Mouse (Mus musculus) cerebellum, adult 2 months (tissue): Measurements from ENCODE around the gene Unc13d. TPM values are rescaled to one million over a fixed set of nuclear protein-coding genes. Genes with fewer than 3 reads are reported as not detected.

Experiments
- DNase-seq, 2 experiments: peaks; one replicate each; pipeline ENCODE4 v3.0.0; 2021
- H3K27ac ChIP-seq: fragments of 200-500 bp; 2 replicates; pipeline ENCODE4 v1.5.1; 2012; ENCODE audit warnings: low read length, control low read depth, inconsistent platforms; ENCODE audit not compliant: insufficient read depth
- H3K27me3 ChIP-seq: fragments of 200-500 bp; 2 replicates; pipeline ENCODE4 v1.6.1; 2012; ENCODE audit warnings: inconsistent platforms, mild to moderate bottlenecking, low read length, moderate library complexity; ENCODE audit not compliant: control insufficient read depth, insufficient read depth
- H3K4me1 ChIP-seq: fragments of 200-500 bp; 2 replicates; pipeline ENCODE4 v1.6.1; 2011; ENCODE audit warnings: low read length; ENCODE audit not compliant: control insufficient read depth, insufficient read depth
- H3K4me3 ChIP-seq: fragments of 200-500 bp; replicated peaks from 2 replicates; pipeline ENCODE3; 2011; ENCODE audit warnings: mild to moderate bottlenecking, low read depth, low read length, control low read depth; ENCODE audit not compliant: insufficient read depth
- CTCF ChIP-seq: fragments of 200-500 bp; IDR thresholded peaks from 2 replicates; pipeline ENCODE4 v1.5.1; 2011; ENCODE audit warnings: low read depth, mild to moderate bottlenecking, control low read depth, low read length, moderate library complexity, borderline replicate concordance; ENCODE audit not compliant: insufficient read depth
- POLR2A ChIP-seq: fragments of 200-500 bp; IDR thresholded peaks from 2 replicates; pipeline ENCODE4 v1.6.1; 2011; ENCODE audit warnings: low read length, control low read depth, borderline replicate concordance; ENCODE audit not compliant: insufficient read depth
- WGBS: fragments of 180-500 bp; shearing (Covaris S2); methylation state at CpG from one replicate; pipeline ENCODE4 v1.1.7; 2018; 5-methylcytosine and 5-hydroxymethylcytosine counted together
- polyA plus RNA-seq: library from polyadenylated mRNA; depleted of rRNA; stranded (reverse); fragments of >200 nt; gene quantifications from 2 replicates; pipeline ENCODE4 v1.2.3, GENCODE M21; 2012

Gene Unc13d
- polyA plus RNA-seq, 1 experiment = 3.8 TPM

DNA sequence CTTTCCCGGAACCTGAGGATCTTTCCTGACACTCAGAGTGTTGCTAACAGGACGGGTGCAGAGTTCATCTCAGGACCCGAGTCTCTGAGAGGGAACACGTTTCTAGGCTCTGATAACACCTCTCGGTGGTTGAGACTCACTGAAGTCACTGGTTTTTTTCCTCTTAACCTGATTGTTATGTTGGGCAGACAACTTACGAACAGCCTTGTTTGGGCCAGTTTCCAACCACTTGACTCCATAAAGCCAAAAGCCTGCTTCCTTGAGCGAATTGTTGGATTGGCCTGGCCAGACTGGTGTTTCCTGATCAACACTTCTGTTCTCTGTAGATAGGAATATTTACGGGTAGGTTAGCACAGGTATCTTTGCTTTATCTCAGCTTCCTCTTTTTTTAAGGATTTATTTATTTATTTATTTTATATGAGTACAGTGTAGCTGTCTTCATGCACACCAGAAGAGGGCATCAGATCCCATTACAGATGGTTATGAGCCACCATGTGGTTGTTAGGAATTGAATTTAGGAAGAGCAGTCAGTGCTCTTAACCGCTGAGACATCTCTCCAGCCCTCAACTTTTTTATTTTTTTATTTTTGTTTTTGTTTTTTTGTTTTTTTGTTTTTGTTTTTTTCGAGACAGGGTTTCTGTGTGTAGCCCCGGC is 11.1 kb upstream of the Unc13d start:
- Histone ChIP-seq H3K4me3 (no peak overlapping the region), H3K27ac (no peak overlapping the region), H3K27me3 (no peaks in the 10 kb centered on the region), H3K4me1 (peaks cover 8% of the 10 kb centered on the region)
- WGBS = 83% methylated on average over 11 of the region's 11 CpGs
- peak in 1 of 2 experiments; percentile 12 for DNase-seq
- no peak for TF ChIP-seq CTCF
- no peak for TF ChIP-seq POLR2A

DNA sequence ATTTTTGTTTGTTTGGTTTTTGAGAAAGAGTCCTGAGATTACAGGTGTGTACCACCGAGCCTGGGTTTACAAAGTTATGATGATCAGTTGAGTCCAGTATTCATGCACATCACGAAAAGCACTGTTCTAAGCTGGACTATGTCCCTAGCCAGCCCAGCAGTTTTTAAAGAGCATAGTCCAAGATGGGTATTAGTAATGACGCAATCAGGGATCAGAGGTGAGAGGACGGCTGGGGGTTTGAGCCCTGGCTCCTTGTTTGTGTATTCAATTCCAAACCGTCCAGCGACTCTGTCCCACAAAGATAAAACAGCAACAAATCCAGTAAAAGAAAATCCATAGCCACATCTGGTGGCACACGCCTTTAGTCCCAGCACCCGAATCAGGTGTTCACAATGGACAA is 10.4 kb upstream of the Unc13d start:
- TF ChIP-seq CTCF (no peak), POLR2A (no peak)
- H3K4me3 ChIP-seq = no peak overlapping the region
- peaks cover 14% of the 10 kb centered on the region for H3K4me1 ChIP-seq
- DNase-seq = peak in 1 of 2 experiments; percentile 5
- WGBS = 86% methylated on average over 8 of the region's 8 CpGs
- no peaks in the 10 kb centered on the region for H3K27me3 ChIP-seq
- no peak overlapping the region for H3K27ac ChIP-seq

DNA sequence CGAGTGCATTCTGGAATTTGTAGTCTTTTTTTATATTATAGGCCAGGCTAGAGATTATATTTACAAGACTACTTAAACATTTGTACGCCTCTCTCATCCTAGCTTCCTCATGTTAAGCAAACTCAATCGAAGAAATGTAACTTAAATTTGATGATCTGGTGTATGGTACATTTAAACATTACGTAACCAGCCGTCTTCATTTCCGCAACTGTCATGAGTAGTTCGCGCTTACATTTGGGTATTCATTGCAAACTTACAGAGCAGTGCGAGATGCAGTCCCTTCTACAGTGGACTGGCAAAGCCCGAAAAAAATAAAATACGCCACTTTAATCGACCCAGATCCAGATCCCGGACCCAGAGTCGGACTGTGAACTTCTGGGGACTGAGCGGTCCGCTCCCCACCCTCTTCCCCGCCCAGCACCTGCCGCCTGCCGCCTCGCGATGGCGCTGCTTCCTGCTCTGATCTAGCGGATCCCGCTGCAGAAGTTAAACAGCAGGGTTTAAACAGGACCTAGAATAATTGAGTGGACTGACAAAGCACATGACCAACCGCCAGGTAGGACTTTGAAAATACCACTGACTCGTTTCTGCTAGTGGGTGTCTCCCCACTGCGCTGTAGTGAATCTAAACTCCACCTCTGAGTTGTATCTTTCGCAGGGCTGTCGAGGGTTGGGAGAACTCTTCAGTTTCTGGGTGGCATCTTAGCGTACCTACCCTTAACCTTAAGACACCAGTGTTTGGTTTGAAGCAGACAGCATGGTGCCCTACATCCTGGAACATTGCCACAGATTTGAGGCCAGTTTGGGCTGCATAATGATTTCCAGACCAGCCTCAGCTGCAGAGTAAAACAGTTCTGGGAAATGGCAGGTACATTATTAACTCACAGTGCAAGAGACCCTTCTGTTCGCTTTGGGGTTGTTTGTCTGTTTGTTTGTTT is 9.7 kb upstream of the Unc13d start:
- peak overlapping the region; percentile 66 for H3K4me3 ChIP-seq
- peak overlapping the region; percentile 62 for H3K27ac ChIP-seq
- TF ChIP-seq POLR2A (peak; percentile 56; the same call in 1 of the 2 replicates), CTCF (peak; percentile 86)
- no peaks in the 10 kb centered on the region for H3K27me3 ChIP-seq
- peak; percentile 88 to 92 for DNase-seq
- WGBS = 2% methylated on average over 31 of the region's 31 CpGs
- peaks cover 18% of the 10 kb centered on the region for H3K4me1 ChIP-seq

DNA sequence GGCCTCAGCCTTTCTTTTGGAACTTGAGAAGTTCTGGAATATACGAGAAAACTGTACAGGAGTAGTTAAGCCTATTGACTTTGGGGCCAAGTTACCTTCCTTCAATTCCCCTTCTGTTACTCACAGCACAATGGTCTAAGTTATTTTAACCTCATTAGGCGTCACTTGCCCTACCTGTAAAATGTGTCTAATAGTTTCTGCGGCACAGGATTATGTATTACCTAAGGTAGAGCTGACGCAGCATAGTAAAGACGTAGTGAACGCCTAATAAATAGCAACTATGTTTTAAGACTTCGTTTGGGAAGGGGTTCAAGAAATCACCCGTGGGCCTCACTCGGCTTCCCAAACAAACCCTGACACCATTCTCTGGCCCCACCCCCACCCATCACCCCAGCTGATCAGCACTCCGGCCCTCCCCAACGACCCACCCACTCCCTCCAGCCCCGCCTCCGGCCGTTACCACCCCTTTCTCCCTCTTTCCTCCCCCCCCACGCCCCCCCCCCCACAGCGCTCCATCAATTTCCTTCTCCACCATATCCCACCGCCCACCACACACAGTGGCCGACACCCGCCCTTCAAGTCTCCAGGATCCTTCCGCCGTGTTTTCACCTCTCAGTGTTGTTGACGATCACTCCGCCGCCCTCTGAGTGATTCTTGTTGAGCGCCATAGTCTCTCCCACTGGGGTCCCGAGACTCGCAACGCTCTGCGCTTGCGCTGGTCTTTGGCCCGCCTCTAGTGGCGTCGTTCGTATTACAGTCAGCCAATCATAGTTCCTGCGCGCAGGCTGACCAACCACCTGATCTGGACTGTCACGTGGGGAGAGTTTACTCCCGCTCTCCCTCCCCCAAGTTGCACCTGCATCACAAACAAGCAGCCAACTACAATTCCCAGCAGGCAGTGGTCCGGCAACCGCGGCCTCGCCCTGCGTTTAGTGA is 8.8 kb upstream of the Unc13d start, which contains the start of gene Wbp2:
Gene Wbp2 (minus strand): TSS at position 738 of the 936 bp plus-strand sequence.
- peaks cover 20% of the 10 kb centered on the region for H3K4me1 ChIP-seq
- peak within 1 kb of the TSS; percentile 99 for H3K4me3 ChIP-seq
- TF ChIP-seq CTCF (no peak), POLR2A (peak; percentile 74; the same call in 1 of the 2 replicates)
- H3K27me3 ChIP-seq = no peaks in the 10 kb centered on the region
- peak; percentile 95 to 99 for DNase-seq
- 2% methylated on average over 41 of the region's 43 CpGs for WGBS
- peak within 1 kb of the TSS; percentile 90 for H3K27ac ChIP-seq

DNA sequence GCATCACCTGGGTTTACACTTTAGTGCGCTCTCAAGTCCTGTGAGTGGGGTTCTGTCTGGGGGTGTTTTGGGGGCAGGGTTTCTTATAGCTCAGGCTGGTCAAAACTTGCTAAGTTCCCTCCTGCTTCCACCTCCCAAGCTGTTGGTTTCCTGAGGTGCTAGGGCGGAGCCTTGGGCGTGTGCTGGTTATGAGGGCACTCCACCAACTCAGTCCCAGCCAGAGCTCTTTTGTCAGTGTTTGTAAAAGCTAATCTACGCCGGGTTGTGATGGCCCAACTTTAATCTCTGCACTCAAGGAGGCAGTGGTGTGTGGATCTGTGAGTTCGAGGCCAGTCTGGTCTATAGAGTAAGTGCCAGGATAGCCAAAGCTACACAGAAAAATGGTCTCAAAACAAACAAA is 6.4 kb upstream of the Unc13d start:
- TF ChIP-seq CTCF = no peak
- no peak for TF ChIP-seq POLR2A
- peak in 1 of 2 experiments; percentile 13 for DNase-seq
- Histone ChIP-seq H3K4me3 (no peak overlapping the region), H3K27ac (no peak overlapping the region), H3K4me1 (peaks cover 40% of the 10 kb centered on the region), H3K27me3 (no peaks in the 10 kb centered on the region)
- WGBS = 91% methylated on average over 6 of the region's 6 CpGs

DNA sequence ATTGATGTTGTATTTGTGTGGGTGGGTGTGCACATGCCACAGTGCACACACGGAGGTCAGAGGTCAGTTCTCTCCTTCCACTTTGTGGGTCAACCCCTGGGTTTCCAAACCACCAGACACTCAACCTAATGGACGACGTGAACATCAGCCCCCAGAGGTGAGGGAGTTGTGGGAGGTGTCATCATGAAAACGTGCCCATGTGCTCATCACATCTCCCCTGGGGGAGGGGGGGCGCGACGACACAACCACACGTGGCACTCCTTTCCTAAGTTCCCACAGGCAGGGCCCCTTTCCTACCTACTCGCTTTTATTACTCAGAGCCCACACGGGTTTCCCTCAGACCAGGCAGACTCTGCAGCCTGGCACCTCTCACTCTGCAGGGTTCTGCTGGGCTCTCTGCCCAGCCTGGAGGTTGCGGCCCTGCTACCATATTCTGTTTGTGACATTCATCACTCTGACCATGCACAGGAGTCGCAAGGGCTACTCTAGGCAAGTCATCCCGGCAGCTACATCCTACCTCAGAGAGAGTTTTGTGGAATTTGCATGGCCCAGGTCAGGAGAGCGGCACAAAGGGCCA is 5.4 kb upstream of the Unc13d start:
- no peak overlapping the region for H3K27ac ChIP-seq
- 47% methylated on average over 14 of the region's 14 CpGs for WGBS

More for the DNA sequence above, 5.4 kb upstream of the Unc13d start:
- peak; percentile 44 to 61 for DNase-seq
- Histone ChIP-seq H3K4me1 (peaks cover 48% of the 10 kb centered on the region), H3K4me3 (no peak overlapping the region), H3K27me3 (no peaks in the 10 kb centered on the region)
- TF ChIP-seq CTCF (no peak), POLR2A (no peak)
